Mouse (Mus musculus) gastrocnemius, adult 8-10 months (tissue): ENCODE data around the gene Pdzd4. TPM values are rescaled to one million over a fixed set of nuclear protein-coding genes. Genes with fewer than 3 reads are reported as not detected.

Experiments
- DNase-seq, 2 experiments: peaks; one replicate each; pipeline ENCODE4 v3.0.0; 2022; ENCODE audit warnings: low spot score in 2 of 2
- total RNA-seq, 4 experiments: library from RNA; stranded (reverse); gene quantifications; 2 replicates each; pipeline ENCODE4 v1.2.4; 2022

Gene Pdzd4
- total RNA-seq, 4 experiments from 2014 or later = 0.44 to 1.0 (median 0.81) TPM

GRCm38 (mm10) chrX:73786364-73787224, 38.2 kb downstream of the Pdzd4 start, which contains the start of the genes Idh3g and Ssr4:
Gene Idh3g, minus strand, starts transcription at chrX:73786897.
Gene Ssr4, plus strand, starts transcription at chrX:73787028.
- DNase-seq = peak; percentile 86 to 88

DNA sequence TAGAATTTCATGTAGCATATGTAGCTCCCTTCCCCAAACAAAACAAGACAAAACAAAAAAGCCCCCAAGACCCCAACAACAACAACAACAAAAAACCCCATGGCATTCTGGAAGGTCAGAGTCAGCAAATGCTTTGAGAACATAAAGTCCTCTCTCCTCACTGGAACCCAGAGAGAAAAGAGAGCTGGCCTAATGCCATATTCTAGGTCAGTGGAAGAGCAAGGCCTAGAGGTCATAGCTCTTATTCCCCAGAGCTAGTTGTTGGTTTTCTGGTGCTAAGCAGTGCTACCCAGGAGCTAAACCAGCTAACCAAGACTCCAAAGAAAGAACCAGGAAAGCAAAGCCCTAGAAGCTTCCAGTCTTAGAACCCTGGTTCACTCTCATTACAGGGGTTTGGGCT, 39.1 kb downstream of the Pdzd4 start:
- no peak for DNase-seq

DNA sequence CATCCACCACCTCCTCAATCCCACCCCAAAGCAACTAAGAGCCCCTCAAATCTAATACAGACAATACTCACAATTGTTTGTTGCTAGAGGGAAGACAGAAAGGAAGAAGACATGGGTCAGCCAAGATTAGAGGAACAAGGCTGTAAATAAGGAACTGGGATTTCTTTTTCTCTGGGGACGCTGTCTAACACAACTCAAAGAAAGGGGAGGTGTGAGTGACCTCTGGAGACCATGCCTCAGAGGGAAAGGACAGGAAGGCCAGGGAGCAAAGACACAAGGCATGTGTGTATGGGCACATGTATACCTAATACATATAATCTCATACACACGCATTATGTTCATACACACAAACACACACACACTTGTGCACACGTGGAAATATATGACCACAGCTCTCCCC, 42.5 kb downstream of the Pdzd4 start:
- no peak for DNase-seq

DNA sequence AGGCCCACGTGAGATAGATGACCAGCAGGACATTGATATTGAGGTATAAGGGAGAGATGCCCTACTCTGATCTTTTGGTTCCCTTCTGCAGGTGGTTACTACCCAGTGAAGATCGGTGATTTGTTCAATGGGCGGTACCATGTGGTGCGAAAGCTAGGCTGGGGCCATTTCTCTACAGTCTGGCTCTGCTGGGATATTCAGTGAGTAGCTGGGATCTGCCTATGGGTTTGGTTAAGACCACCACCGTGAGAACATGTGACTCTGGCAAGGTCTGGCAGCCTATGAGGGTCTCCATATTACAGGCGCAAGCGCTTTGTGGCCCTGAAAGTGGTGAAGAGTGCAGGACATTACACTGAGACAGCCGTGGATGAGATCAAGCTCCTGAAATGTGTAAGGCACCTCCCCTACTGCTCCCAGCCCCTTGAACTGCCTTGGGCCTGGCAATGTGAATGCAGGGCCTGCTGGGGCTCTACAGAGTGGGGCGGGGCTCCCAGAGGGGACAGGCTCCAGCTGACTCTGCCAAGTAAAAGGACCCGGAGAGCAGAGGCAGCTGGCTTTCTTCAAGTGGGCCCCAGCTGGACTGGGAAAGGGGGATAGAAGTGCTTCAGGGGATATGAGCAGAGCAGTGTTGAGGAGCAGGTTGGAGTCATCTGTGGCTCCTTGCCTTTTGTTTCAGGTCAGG, 49.8 kb downstream of the Pdzd4 start:
- DNase-seq = no peak

GRCm38 (mm10) chrX:73774168-73774760, 50.5 kb downstream of the Pdzd4 start, which contains the start of gene Srpk3:
Gene Srpk3, plus strand, starts transcription at chrX:73774405.
- DNase-seq = peak; percentile 33 to 54

- no peak for DNase-seq
Observed at GRCm38 (mm10) chrX:73767267-73767666, 57.5 kb downstream of the Pdzd4 start.

- peak in 1 of 2 experiments; percentile 32 for DNase-seq
Observed at GRCm38 (mm10) chrX:73765311-73765710, 59.5 kb downstream of the Pdzd4 start.

DNA sequence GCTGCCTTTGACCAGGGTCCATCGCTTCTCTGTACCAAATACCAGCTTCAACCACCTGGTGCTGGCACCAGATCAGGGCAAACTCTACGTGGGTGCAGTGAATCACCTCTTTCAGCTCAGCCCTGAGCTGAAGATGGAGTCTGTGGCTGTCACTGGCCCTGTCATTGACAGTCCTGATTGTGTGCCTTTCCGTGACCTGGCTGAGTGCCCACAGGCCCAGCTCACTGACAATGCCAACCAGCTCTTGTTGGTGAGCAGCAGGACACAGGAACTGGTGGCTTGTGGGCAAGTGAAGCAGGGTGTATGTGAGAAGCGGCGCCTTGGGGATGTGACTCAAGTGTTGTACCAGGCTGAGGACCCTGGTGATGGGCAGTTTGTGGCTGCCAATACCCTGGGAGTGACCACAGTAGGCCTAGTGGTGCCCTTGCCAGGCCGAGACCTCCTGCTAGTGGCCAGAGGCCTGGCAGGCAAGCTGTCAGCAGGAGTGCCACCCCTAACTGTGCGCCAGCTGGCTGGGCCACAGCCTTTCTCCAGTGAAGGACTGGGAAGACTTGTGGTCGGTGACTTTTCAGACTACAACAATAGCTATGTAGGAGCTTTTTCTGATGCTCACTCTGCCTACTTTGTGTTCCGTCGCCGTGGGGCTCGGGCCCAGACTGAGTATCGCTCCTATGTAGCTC, 66.0 kb downstream of the Pdzd4 start:
- no peak for DNase-seq

GRCm38 (mm10) chrX:73756334-73757140, 68.2 kb downstream of the Pdzd4 start, which contains the start of gene Plxnb3:
Gene Plxnb3, plus strand, starts transcription at chrX:73757090.
- DNase-seq = no peak

- no peak for DNase-seq
Observed at GRCm38 (mm10) chrX:73748977-73749376, 75.8 kb downstream of the Pdzd4 start.

GRCm38 (mm10) chrX:73744774-73745481, 79.8 kb downstream of the Pdzd4 start:
- no peak for DNase-seq

Other genes with a start within 250 kb of the Pdzd4 start
- not detected for gene Dusp9, start 185.6 kb downstream of the Pdzd4 start, total RNA-seq
- gene Pnck, start 164.9 kb downstream of the Pdzd4 start, total RNA-seq = 10 to 100 TPM in 2 of 4 experiments, 1 to 10 TPM in 2; 7.8 to 10.8 (median 10.2) TPM
- gene Slc6a8, start 151.8 kb downstream of the Pdzd4 start, total RNA-seq = 100 to 1,000 TPM in 3 of 4 experiments, 10 to 100 TPM in 1; 95.0 to 131 (median 122) TPM
- 10 to 100 TPM; 51.3 to 65.3 (median 61.4) TPM for gene Bcap31, start 108.8 kb downstream of the Pdzd4 start, total RNA-seq
- gene Abcd1, start 108.4 kb downstream of the Pdzd4 start, total RNA-seq = 10 to 100 TPM; 16.6 to 20.5 (median 19.7) TPM
- under 1 TPM; 0.24 to 0.70 (median 0.39) TPM for gene Plxnb3, start 67.9 kb downstream of the Pdzd4 start, total RNA-seq
- 10 to 100 TPM; 30.4 to 34.6 (median 32.5) TPM for gene Srpk3, start 50.6 kb downstream of the Pdzd4 start, total RNA-seq
- gene Idh3g, start 38.1 kb downstream of the Pdzd4 start, total RNA-seq = 100 to 1,000 TPM; 347 to 391 (median 361) TPM
- 10 to 100 TPM; 79.3 to 97.7 (median 86.9) TPM for gene Ssr4, start 37.9 kb downstream of the Pdzd4 start, total RNA-seq
- gene Avpr2, start 67.1 kb upstream of the Pdzd4 start, total RNA-seq = not detected
- 1 to 10 TPM; 1.7 to 3.1 (median 2.6) TPM for gene L1cam, start 71.1 kb upstream of the Pdzd4 start, total RNA-seq
- gene Arhgap4, start 96.9 kb upstream of the Pdzd4 start, total RNA-seq = 1 to 10 TPM in 1 of 4 experiments, under 1 TPM in 3; 0.22 to 1.1 (median 0.57) TPM
- 10 to 100 TPM; 46.6 to 61.8 (median 47.7) TPM for gene Naa10, start 97.0 kb upstream of the Pdzd4 start, total RNA-seq
- 1 to 10 TPM in 3 of 4 experiments, under 1 TPM in 1; 0.87 to 2.3 (median 1.5) TPM for gene Renbp, start 105.9 kb upstream of the Pdzd4 start, total RNA-seq
- 10 to 100 TPM; 29.8 to 34.0 (median 32.0) TPM for gene Hcfc1, start 141.4 kb upstream of the Pdzd4 start, total RNA-seq
- 10 to 100 TPM; 34.9 to 39.0 (median 37.5) TPM for gene Irak1, start 198.9 kb upstream of the Pdzd4 start, total RNA-seq